Mouse (Mus musculus) embryonic facial prominence, embryonic 14.5 days (tissue): ENCODE data around the gene Atg7. TPM values are rescaled to one million over a fixed set of nuclear protein-coding genes. Genes with fewer than 3 reads are reported as not detected.

Experiments
- ATAC-seq: fragments of 200-750 bp; cut with Nextera tagmentation; 2 replicates; pipeline ENCODE4 v1.8.0; 2017; ENCODE audit warnings: low read depth, moderate number of reproducible peaks, moderate TSS enrichment
- DNase-seq: peaks from one replicate; pipeline ENCODE4 v3.0.0-alpha.2; 2015; ENCODE audit warnings: low spot score
- H3K27ac ChIP-seq: fragments of 300-500 bp; sonication (generic); replicated peaks from 2 replicates; pipeline ENCODE4 v1.5.1; 2014; ENCODE audit warnings: low read depth, mild to moderate bottlenecking, low read length, moderate library complexity
- H3K27me3 ChIP-seq: fragments of 300-500 bp; sonication (generic); replicated peaks from 2 replicates; pipeline ENCODE4 v1.6.1; 2014; ENCODE audit warnings: low read length; ENCODE audit not compliant: control insufficient read depth, insufficient read depth
- H3K36me3 ChIP-seq: fragments of 300-500 bp; sonication (generic); 2 replicates; pipeline ENCODE4 v1.6.1; 2014; ENCODE audit warnings: low read length, mixed read lengths; ENCODE audit not compliant: control insufficient read depth, insufficient read depth
- H3K4me1 ChIP-seq: fragments of 300-500 bp; sonication (generic); 2 replicates; pipeline ENCODE4 v1.6.1; 2014; ENCODE audit warnings: antibody characterized with exemption, low read length; ENCODE audit not compliant: control insufficient read depth, insufficient read depth
- H3K4me2 ChIP-seq: fragments of 300-500 bp; sonication (generic); 2 replicates; pipeline ENCODE4 v1.6.1; 2014; ENCODE audit warnings: low read depth, mild to moderate bottlenecking, low read length, moderate library complexity, mixed read lengths
- H3K4me3 ChIP-seq: fragments of 300-500 bp; sonication (generic); 2 replicates; pipeline ENCODE4 v1.5.1; 2014; ENCODE audit warnings: low read depth, mild to moderate bottlenecking, low read length
- H3K9ac ChIP-seq: fragments of 300-500 bp; sonication (generic); 2 replicates; pipeline ENCODE4 v1.6.1; 2014; ENCODE audit warnings: low read depth, mild to moderate bottlenecking, low read length, moderate library complexity, mixed read lengths
- H3K9me3 ChIP-seq: fragments of 300-500 bp; sonication (generic); 2 replicates; pipeline ENCODE4 v1.6.1; 2016; ENCODE audit warnings: low read length; ENCODE audit not compliant: control insufficient read depth
- WGBS: fragments of 180-500 bp; shearing (Covaris S2); extraction: QIAGEN DNeasy Blood & Tissue Kit; methylation state at CpG from one replicate; pipeline ENCODE4 v1.1.7; 2014; 5-methylcytosine and 5-hydroxymethylcytosine counted together
- polyA plus RNA-seq: library from polyadenylated mRNA; unstranded; fragments of >200 nt; fragmentation: Nextera tagmentation; extraction: Ambion mirVana; gene quantifications from 2 replicates; pipeline ENCODE4 v1.2.1, GENCODE M21; 2014

The Atg7 gene
- polyA plus RNA-seq, 1 experiment from 2014 or later = 17.6 TPM

GRCm38 (mm10) chr6:114674771-114675170, 31.9 kb downstream of the Atg7 start:
- no peak for ATAC-seq
- no peak overlapping the region for H3K4me2 ChIP-seq
- H3K27ac ChIP-seq = no peak overlapping the region
- no peaks in the 10 kb centered on the region; the same call in 1 of the 2 replicates for H3K36me3 ChIP-seq
- no peak overlapping the region for H3K4me3 ChIP-seq
- H3K9me3 ChIP-seq = 0 out of 2 replicates have a peak, but pooled peaks cover 4% of the 10 kb centered on the region
- no peak overlapping the region for H3K9ac ChIP-seq
- no peaks in the 10 kb centered on the region for H3K27me3 ChIP-seq
- no peak for DNase-seq
- no peaks in the 10 kb centered on the region for H3K4me1 ChIP-seq

GRCm38 (mm10) chr6:114676091-114676490, 33.2 kb downstream of the Atg7 start:
- no peaks in the 10 kb centered on the region for H3K27me3 ChIP-seq
- no peak for DNase-seq
- no peak for ATAC-seq
- H3K4me2 ChIP-seq = no peak overlapping the region
- H3K4me3 ChIP-seq = no peak overlapping the region
- H3K9me3 ChIP-seq = 0 out of 2 replicates have a peak, but pooled peaks cover 4% of the 10 kb centered on the region
- no peaks in the 10 kb centered on the region; the same call in 1 of the 2 replicates for H3K36me3 ChIP-seq
- H3K4me1 ChIP-seq = no peaks in the 10 kb centered on the region
- H3K9ac ChIP-seq = no peak overlapping the region
- no peak overlapping the region for H3K27ac ChIP-seq
- 57% methylated on average over 5 of the region's 5 CpGs for WGBS

GRCm38 (mm10) chr6:114682092-114682711, 39.3 kb downstream of the Atg7 start:
- 53% methylated on average over 9 of the region's 9 CpGs for WGBS
- Histone ChIP-seq H3K36me3 (no peaks in the 10 kb centered on the region; the same call in 1 of the 2 replicates), H3K9me3 (no peaks in the 10 kb centered on the region), H3K9ac (no peak overlapping the region), H3K4me2 (no peak overlapping the region), H3K27me3 (no peaks in the 10 kb centered on the region), H3K27ac (no peak overlapping the region), H3K4me1 (no peaks in the 10 kb centered on the region), H3K4me3 (no peak overlapping the region)
- no peak for ATAC-seq
- DNase-seq = no peak

GRCm38 (mm10) chr6:114683741-114684140, 40.8 kb downstream of the Atg7 start:
- Histone ChIP-seq H3K9me3 (no peaks in the 10 kb centered on the region), H3K4me2 (no peak overlapping the region), H3K27ac (no peak overlapping the region), H3K9ac (no peak overlapping the region), H3K4me3 (no peak overlapping the region), H3K36me3 (no peaks in the 10 kb centered on the region; the same call in 1 of the 2 replicates), H3K27me3 (no peaks in the 10 kb centered on the region), H3K4me1 (no peaks in the 10 kb centered on the region)
- WGBS = 60% methylated on average over 1 of the region's 1 CpGs
- ATAC-seq (no peak), DNase-seq (no peak)

GRCm38 (mm10) chr6:114684407-114684806, 41.5 kb downstream of the Atg7 start:
- ATAC-seq = no peak
- no peaks in the 10 kb centered on the region for H3K4me1 ChIP-seq
- H3K27ac ChIP-seq = no peak overlapping the region
- no peaks in the 10 kb centered on the region for H3K27me3 ChIP-seq
- H3K4me2 ChIP-seq = no peak overlapping the region
- H3K9ac ChIP-seq = no peak overlapping the region
- H3K36me3 ChIP-seq = no peaks in the 10 kb centered on the region; the same call in 1 of the 2 replicates
- DNase-seq = no peak
- 46% methylated on average over 3 of the region's 3 CpGs for WGBS
- H3K4me3 ChIP-seq = no peak overlapping the region
- H3K9me3 ChIP-seq = no peaks in the 10 kb centered on the region

- ATAC-seq = no peak
- no peaks in the 10 kb centered on the region; the same call in 1 of the 2 replicates for H3K36me3 ChIP-seq
- WGBS = 73% methylated on average over 1 of the region's 1 CpGs
Measured at GRCm38 (mm10) chr6:114685412-114685811, 42.5 kb downstream of the Atg7 start.

GRCm38 (mm10) chr6:114687035-114687434, 44.1 kb downstream of the Atg7 start:
- 84% methylated on average over 1 of the region's 1 CpGs for WGBS
- Histone ChIP-seq H3K27me3 (no peaks in the 10 kb centered on the region), H3K4me3 (no peak overlapping the region), H3K9ac (no peak overlapping the region), H3K9me3 (no peaks in the 10 kb centered on the region), H3K4me2 (no peak overlapping the region), H3K27ac (no peak overlapping the region), H3K4me1 (no peaks in the 10 kb centered on the region; the same call in 1 of the 2 replicates), H3K36me3 (no peaks in the 10 kb centered on the region; the same call in 1 of the 2 replicates)
- DNase-seq = no peak
- ATAC-seq = no peak

More at GRCm38 (mm10) chr6:114685412-114685811, 42.5 kb downstream of the Atg7 start:
- no peaks in the 10 kb centered on the region for H3K27me3 ChIP-seq
- H3K9me3 ChIP-seq = no peaks in the 10 kb centered on the region
- no peak overlapping the region for H3K27ac ChIP-seq
- no peak overlapping the region for H3K4me3 ChIP-seq
- no peak overlapping the region for H3K9ac ChIP-seq
- H3K4me2 ChIP-seq = no peak overlapping the region
- DNase-seq = no peak
- no peaks in the 10 kb centered on the region for H3K4me1 ChIP-seq

GRCm38 (mm10) chr6:114690661-114691060, 47.8 kb downstream of the Atg7 start:
- no peak overlapping the region for H3K27ac ChIP-seq
- 28% methylated on average over 2 of the region's 2 CpGs for WGBS
- no peaks in the 10 kb centered on the region; the same call in 1 of the 2 replicates for H3K36me3 ChIP-seq
- no peaks in the 10 kb centered on the region for H3K9me3 ChIP-seq
- ATAC-seq (no peak), DNase-seq (peak; percentile 35)
- H3K9ac ChIP-seq = no peak overlapping the region
- H3K4me3 ChIP-seq = no peak overlapping the region
- no peak overlapping the region for H3K4me2 ChIP-seq
- H3K27me3 ChIP-seq = no peaks in the 10 kb centered on the region
- H3K4me1 ChIP-seq = no peaks in the 10 kb centered on the region; the same call in 1 of the 2 replicates

- H3K4me1 ChIP-seq = no peaks in the 10 kb centered on the region; the same call in 1 of the 2 replicates
- H3K9me3 ChIP-seq = no peaks in the 10 kb centered on the region
- 85% methylated on average over 6 of the region's 6 CpGs for WGBS
- no peak for DNase-seq
- H3K36me3 ChIP-seq = no peaks in the 10 kb centered on the region; the same call in 1 of the 2 replicates
- ATAC-seq = no peak
- H3K27ac ChIP-seq = no peak overlapping the region
- H3K9ac ChIP-seq = no peak overlapping the region
- H3K4me2 ChIP-seq = no peak overlapping the region
- H3K4me3 ChIP-seq = no peak overlapping the region
- H3K27me3 ChIP-seq = no peaks in the 10 kb centered on the region
Measured at GRCm38 (mm10) chr6:114691530-114691929, 48.6 kb downstream of the Atg7 start.
